ENCODE assay signal across 15 mouse cellular contexts in genomic region chr9:122588246-122588645, GRCm38 (mm10).
"Had no signal": no experiment of that assay in that cellular context is flagged by ENCODE, and none has a peak within 500 bp of the region (broad histone marks: within the 10 kb centered on the region; RNA-seq: fewer than 3 reads in every experiment).

No protein-coding gene starts in this region.

- H3K27ac ChIP-seq: lung, embryonic 15.5 days; macrophage; midbrain, embryonic 13.5 days; midbrain, embryonic 15.5 days; neural tube, embryonic 12.5 days; stomach, embryonic 15.5 days; stomach, postnatal 0 days had no signal

- H3K4me3 ChIP-seq: lung, embryonic 15.5 days; megakaryocyte, embryonic 14.5 days; midbrain, embryonic 13.5 days; midbrain, embryonic 15.5 days; neural tube, embryonic 12.5 days; stomach, embryonic 15.5 days had no signal

- DNase-seq: lung, adult 2 months; lung, postnatal 14 days; lung, postnatal 36 days; right cerebral cortex, postnatal 14 days; thymus, adult 2 months; thymus, postnatal 25 days; thymus, postnatal 4 days had no signal
